Mouse (Mus musculus) ovary, postnatal 36 days (tissue): ENCODE measurements at regions not wholly inside any gene's neighbourhood (a gene's known extent, or its start where the extent isn't known, plus 50 kb on each side); places are given as distances from the start of the nearest gene placed in this dataset.

Experiments
- DNase-seq: peaks from one replicate; pipeline ENCODE4 v3.0.0; 2022; ENCODE audit warnings: low spot score, mixed read lengths

- DNase-seq = no peak
Measured at GRCm38 (mm10) chr1:56453756-56454155, 183.5 kb downstream of the Hsfy2 start.

GRCm38 (mm10) chr1:56442835-56443234, 194.4 kb downstream of the Hsfy2 start:
- DNase-seq = no peak

GRCm38 (mm10) chr1:56406786-56407185, 230.4 kb downstream of the Hsfy2 start:
- DNase-seq = no peak

- no peak for DNase-seq
Measured at GRCm38 (mm10) chr1:56403351-56403750, 233.9 kb downstream of the Hsfy2 start.

- DNase-seq = no peak
Measured at GRCm38 (mm10) chr1:56395832-56396231, 241.4 kb downstream of the Hsfy2 start.

- no peak for DNase-seq
Measured at GRCm38 (mm10) chr1:56387086-56387485, 250.1 kb downstream of the Hsfy2 start.

- DNase-seq = no peak
Measured at GRCm38 (mm10) chr1:56366319-56366718, 270.9 kb downstream of the Hsfy2 start.

GRCm38 (mm10) chr1:56360857-56361256, 276.4 kb downstream of the Hsfy2 start:
- DNase-seq = no peak

- DNase-seq = no peak
Measured at GRCm38 (mm10) chr1:56346638-56347037, 290.6 kb downstream of the Hsfy2 start.

- no peak for DNase-seq
Measured at GRCm38 (mm10) chr1:56344952-56345351, 292.3 kb downstream of the Hsfy2 start.

- DNase-seq = no peak
Measured at GRCm38 (mm10) chr1:56327381-56327780, 309.9 kb downstream of the Hsfy2 start.

- no peak for DNase-seq
Measured at GRCm38 (mm10) chr1:56308586-56308985, 328.6 kb downstream of the Hsfy2 start.

GRCm38 (mm10) chr1:56294391-56294790, 342.8 kb downstream of the Hsfy2 start:
- DNase-seq = no peak

GRCm38 (mm10) chr1:56289748-56290147, 347.5 kb downstream of the Hsfy2 start:
- no peak for DNase-seq

GRCm38 (mm10) chr1:56286386-56287045, 350.7 kb downstream of the Hsfy2 start:
- no peak for DNase-seq

GRCm38 (mm10) chr1:56261708-56262107, 375.5 kb downstream of the Hsfy2 start:
- DNase-seq = no peak

GRCm38 (mm10) chr1:56260759-56261158, 376.5 kb downstream of the Hsfy2 start:
- DNase-seq = no peak

- no peak for DNase-seq
Measured at GRCm38 (mm10) chr1:56256839-56257490, 380.3 kb downstream of the Hsfy2 start.

GRCm38 (mm10) chr1:56239686-56240085, 397.5 kb downstream of the Hsfy2 start:
- DNase-seq = no peak

GRCm38 (mm10) chr1:56226314-56227008, 410.8 kb downstream of the Hsfy2 start:
- no peak for DNase-seq

- no peak for DNase-seq
Measured at GRCm38 (mm10) chr1:56219700-56220099, 417.5 kb downstream of the Hsfy2 start.

GRCm38 (mm10) chr1:56210712-56211371, 426.4 kb downstream of the Hsfy2 start:
- DNase-seq = no peak
